Mouse (Mus musculus): ENCODE results near the gene Spo11.
A peak's percentile ranks its signal among the peaks of the same experiment; 100 is the strongest.

The Spo11 gene

DNA sequence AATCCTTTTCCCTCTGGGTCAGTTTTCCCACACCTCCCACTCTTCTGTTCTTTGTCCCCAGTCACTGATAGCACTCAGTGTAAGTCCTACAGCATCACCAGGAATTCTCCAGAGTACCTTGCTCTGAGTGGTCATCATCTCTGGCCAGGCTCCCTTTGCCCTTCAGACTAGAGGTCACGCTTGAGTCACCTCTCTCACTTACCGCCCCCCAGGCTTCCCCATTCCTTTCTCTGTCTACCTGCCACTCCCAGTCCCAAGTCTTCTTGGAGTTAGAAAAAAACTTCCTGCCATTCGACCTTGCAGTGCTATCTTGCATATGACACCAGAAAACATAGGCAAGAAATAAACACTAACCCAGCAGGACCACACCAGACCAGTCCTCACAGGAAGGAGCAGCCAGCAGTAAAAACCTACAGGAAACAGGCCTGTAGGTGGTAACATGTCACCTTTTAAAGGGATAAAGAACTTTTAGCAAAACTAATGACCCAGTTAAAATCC lies 32.8 kb downstream of the Spo11 start:
- no peak for DNase-seq

DNA sequence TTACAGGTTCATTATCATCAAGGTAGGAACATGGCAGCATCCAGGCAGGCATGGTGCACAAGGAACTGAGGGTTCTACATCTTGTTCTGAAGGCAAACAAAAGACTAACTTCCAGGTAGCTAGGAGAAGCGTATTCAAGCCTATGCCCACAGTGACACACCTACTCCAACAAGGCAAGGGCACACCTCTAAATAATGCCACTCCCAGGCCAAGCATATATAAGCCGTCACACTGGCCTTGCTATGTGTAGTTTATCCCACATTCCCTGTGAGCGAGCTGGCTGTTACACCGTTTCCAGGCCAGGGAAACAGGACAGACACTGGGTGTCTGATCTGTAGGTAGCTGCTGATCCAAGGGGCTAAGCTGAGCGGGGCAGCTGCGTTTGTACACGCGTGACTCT lies 33.9 kb downstream of the Spo11 start:
- no peak for DNase-seq

DNA sequence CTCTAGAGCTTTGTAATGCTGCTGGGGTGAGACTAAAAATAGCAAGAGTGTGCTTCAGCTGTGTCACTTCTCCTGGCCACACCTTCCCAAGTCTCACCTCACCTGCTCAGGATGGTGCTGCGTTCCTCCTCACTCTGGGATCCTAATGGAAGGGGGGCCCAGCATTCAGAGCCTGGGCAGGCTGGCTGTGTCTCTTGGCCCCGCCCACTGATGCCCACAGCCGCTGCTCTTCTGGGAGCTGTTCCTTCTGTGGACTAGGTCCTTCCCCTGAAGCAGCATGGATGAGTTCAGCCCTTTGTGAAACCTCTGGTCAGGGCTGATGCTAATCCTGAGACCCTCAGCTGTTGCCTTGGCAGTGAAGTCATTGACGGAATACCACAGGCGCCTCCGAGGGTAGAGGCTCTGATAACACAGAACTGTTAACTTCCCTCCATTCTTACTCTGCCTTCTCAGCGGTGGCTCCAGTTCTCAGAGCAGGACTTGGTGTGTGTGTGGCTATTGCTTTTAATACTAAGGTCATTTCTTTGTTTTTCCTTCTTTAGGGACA lies 37.3 kb downstream of the Spo11 start:
- DNase-seq: no peak

DNA sequence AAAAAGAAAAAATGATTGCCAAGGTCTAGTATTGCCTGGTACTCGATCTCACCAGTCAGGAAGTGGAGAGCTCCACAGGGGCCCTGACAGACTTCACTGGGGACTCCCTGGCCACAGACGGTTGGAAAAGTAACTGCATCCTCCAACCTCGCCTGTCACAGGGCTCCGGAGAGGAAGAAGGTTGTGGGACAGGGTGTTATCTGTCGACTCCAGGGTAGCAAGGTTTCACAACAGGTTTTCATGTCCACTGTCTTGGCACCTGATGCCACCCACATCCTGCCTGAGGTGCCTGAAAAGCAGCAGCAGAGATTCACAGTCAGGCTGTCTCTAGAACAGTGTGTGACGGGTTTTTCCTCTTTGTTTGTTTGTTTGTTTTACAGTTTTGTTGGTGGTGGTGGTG lies 40.4 kb downstream of the Spo11 start:
- DNase-seq: no peak

DNA sequence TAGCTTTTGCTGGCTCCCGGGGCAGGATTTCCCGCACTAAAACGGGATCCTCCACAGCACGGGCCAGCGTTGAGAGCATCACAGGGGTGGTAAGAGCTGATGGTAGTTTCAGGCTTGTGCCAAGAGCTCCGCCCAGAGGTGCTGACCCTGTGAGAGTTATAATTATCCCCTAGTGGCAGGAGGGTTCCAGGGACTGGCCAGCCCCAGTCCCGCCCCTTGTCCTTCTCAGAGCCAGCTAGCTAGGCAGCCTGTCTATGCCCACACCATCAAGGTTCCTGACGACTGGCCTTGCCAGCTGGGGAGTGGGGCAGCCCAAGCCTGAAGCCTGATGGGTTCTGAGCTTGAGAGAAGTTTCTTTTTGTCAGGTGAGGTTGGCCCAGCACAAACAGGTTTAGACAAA lies 41.1 kb downstream of the Spo11 start:
- DNase-seq: peak; percentile 44

DNA sequence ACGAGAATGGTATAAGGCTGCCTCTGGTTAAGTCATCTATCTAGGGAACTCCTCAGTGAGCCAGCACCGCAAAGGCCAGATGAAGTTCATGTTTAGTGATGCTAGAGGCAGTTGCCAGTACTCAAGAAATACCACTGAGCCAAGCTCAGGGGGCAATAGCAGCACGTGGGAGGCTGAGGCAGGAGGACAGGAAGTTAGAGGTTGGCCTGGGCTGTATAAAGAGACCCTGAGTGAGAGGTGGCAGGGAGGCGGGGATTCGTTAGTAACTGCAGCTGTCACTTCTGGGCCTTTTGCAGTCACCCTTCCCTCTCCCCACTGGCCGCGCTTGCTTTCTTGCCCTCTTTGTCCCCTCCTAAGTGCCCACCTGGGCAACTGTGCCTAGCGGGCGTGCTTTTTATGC lies 41.8 kb downstream of the Spo11 start:
- peak; percentile 52 for DNase-seq

DNA sequence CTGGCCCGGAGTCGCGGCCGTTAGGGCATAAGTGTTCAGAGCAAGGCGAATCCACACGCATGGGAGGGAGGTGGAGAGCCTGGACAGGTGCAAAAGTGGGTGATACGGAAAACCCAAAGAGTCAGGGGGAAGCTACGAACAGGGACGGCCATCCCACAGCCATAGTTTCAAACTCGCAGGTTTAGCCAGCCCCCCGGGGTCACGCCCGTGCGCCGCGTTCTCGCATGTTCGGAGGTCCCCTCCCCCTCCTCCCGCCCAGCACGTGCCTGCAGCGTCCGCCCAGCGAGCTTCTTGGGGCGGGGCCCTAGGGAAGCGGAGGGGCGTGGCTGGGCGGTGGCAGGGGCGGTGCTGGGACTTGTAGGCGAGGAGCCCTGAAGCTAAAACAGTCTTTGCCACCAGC lies 42.3 kb downstream of the Spo11 start:
- peak; percentile 96 for DNase-seq

DNA sequence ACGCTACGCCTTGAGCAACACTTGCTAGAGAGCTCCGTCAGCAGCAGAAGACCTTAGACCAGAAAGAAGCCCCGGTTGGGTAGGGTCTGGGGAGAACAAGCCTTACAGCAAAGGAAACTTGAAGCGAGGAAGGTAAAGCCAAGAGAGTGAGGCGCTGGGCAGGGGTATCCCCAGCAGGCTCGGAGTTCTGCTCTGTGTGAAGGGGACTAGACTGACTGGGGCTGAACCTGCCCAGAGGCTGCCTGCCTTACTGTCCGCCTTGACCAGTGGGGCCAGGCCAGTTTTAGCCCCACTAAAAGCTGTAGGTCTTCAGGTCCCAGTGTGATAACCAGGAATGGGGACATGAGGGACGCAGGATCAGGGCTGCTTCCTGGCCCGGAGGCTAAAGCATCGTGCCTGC lies 42.9 kb downstream of the Spo11 start, which contains the start of gene Rbm38:
TSS of gene Rbm38 (plus strand) at position 69 of the 400 bp plus-strand sequence.
- no peak for DNase-seq

DNA sequence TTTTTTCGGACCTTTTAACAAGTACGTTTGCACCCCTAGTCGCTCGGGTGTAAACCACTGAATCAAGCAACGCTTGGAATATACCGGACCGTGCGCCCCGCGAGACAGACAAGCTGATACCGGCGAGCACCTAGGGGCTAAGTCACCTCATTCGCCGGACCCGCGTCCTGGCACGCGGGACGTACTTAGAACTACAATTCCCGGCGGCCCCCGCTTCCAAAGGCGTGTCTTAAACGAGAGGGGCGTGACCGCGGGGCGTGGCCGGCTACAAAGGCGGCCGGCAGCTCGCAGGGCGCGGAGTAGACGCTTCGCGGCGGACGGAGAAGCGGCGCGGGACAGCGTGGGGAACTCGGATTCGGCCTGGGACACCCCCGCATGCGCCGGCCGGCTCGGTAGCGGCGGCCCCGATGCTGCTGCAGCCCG lies 44.1 kb downstream of the Spo11 start:
- peak; percentile 97 for DNase-seq

DNA sequence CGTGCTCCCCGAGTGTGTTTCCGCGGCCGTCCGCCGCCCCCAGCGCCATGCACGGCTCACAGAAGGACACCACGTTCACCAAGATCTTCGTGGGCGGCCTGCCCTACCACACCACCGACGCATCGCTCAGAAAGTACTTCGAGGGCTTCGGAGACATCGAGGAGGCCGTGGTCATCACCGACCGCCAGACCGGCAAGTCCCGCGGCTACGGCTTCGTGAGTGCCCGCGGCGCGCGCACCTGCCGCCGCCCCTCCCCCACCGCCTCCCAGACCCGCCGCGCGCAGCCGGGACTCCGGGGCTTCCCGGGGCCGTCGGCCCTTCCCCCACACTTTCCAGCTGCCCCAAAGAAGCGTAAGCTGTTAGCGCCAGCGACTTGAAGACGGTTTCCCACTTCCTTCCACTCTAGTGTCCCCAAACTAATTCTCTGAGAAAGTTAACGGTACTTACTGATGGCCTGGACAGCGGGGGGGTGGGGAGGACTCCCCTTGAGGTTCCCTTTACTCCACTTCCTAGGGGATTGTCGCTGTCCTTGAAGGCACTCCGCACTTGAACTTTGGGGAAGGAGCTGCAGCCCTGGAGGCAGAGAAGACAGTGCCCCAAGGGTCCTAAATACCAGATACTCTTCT lies 44.7 kb downstream of the Spo11 start:
- DNase-seq: peak; percentile 85

DNA sequence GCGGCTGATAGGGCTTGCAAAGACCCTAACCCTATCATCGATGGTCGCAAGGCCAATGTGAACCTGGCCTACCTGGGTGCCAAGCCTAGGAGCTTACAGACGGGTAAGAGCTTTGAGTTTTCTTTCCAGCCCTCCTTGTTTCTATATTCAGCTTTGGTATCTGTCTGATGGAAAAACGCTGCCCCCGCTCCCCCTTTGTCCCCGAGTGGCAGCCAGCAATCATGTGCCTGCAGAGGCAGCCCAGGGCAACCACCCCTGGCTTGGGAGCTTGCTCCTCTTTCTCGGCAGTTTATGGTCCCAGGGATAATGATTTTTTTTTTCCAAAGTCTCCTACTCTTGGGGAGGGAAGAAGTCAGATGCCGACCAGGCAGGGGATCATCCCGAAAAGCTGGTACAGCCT lies 45.3 kb downstream of the Spo11 start:
- no peak for DNase-seq

DNA sequence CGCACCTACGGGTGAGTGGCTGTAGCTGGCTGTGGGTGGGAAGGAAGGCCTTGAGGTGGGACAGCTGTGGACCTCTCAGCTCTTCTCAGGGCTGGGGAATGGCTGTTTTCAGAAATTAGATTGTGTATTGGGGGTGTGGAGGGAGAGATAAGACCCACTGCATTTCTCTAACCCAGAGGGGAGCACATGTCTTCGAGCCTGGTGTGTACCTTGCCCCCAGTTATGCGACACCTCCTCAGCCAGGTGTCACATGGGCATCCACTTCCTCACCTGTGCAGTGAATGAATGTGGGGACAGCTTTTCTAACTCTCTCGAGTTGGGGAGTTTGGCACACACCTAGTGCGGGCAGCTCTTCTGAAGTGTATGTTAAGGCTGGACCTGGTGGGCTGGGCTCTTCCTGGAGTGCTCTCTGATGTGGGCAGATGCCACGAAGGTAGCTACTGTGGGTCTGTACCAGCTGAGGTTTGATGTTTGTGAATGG lies 45.9 kb downstream of the Spo11 start:
- DNase-seq: no peak

DNA sequence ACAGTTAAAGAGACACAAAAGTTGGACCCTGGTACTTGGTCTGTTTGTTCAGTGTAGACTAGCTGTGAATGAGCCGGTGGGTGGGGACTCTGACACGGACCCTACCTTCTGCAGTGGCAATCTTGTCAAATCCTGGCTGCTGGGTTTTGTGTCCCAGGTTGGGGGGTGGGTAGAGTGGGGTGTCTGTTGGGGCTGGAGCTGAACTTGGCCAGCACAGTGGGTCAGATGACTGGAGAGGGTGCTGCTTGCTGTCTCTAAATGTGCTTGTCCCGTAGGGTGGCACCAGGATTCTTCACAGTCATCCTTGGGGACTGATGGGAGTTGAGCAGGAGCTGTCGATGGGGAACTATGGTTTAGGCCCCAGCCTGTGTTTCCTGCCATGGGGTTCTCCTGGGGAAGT lies 46.5 kb downstream of the Spo11 start:
- DNase-seq: no peak

DNA sequence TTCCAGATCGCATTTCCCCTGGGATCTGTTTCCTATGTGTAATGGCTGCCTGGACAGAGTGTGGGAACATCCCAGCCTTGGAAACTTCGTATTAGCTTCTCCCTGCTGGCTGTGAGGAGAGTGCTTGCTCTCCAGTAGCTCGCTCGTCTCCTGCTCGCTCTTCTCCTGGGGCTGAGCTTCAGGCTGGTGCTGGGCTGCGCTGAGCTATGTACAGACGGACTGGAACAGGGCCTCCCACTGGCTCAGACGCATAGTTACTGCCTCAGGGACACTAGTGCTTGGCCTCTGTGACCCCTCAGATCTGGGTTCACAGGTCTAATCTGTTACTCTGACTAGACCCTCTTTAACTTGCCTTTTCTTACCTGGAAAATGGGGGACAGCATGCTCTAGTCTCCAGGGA lies 46.9 kb downstream of the Spo11 start:
- no peak for DNase-seq

DNA sequence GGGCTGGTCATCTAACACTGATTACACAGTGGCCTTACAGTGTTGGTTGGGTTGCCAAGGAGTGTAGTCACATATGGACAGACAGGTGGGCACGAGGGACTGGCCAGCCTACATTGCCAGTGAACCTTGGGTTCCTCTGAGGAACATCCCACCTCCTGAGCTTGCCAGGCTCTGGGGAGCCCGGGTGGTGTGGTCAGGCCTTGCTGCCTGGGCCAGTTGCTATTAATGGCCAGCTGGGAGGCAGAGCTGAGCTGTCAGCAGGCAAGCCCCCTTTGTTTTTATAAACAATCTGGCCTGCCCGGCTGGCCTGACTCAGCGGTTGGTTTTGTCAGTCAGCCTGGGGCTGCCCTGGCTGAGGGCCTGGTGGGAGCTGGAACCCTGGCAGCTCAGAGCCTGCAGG lies 47.4 kb downstream of the Spo11 start:
- DNase-seq: peak; percentile 44

DNA sequence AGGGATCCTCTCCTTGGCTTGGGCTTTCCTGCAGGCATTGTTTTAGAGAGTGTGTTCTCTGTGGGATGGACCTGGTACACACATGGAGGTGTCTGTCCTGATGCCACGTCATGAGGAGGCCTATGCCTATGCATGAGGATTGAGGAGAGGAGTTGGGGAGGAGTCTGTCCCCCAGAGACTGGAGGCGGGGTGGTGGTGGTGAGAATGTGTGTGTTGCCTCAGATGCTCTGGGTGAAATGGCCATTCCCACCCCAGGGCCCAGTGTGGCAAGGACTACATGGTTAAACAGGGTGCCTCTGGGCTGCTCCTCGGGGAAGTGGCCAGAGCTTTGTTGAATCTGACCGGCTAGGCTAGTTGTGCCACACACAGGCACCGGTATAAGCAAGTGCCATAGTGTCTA lies 48.8 kb downstream of the Spo11 start:
- no peak for DNase-seq

DNA sequence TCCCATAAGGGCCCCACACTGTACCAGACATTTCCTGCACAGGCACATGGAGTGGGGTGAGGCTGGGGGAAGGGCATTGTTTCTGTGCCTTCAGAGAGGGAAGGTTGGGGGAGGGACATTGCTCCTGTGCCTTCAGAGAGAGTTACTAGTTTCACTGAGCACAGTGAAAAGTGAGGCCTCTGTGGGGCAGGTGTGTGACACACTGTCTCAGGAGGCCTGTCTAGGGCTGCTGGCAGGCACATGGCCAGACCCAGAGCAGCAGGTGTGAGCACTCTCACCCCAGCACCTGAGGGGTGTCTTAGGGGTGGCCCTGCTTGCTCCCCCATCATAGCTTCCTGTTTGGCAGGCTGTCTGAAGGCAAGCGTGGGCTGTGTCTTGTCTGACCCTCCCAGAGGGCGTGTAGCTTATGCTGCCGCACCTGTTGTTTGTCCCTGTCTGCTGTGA lies 49.2 kb downstream of the Spo11 start:
- DNase-seq: no peak

DNA sequence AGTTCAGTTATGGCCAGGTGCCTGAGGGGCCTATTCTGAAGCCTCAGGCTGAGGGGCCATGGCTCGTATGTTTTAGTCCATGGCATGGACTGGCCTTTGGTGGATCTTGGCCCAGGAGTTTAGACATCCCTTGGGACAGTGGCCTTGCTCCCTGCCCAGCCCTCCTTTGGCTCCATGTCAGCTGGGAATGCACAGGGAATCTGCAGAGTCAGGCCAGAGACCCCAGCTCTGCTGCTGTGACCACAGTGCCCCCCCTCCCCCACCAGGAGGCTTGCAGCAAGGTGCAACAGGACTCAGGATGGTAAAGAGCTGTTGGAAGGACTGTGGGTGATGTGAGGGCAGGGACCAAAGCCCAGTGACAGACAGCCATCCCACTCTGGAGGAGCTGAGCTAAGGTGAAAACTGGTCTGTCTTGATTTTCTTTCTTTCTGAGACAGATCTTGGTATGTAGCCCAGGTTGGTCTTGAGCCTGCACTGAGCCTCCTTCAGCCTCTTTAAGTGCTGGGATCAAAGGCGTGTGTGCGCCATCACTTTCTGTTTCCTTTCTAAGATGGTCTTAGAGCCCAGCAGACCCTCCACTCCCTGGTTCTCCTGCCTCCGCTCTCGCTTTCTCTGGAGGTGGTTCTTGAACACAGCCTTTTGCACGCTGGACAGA lies 49.8 kb downstream of the Spo11 start:
- no peak for DNase-seq

DNA sequence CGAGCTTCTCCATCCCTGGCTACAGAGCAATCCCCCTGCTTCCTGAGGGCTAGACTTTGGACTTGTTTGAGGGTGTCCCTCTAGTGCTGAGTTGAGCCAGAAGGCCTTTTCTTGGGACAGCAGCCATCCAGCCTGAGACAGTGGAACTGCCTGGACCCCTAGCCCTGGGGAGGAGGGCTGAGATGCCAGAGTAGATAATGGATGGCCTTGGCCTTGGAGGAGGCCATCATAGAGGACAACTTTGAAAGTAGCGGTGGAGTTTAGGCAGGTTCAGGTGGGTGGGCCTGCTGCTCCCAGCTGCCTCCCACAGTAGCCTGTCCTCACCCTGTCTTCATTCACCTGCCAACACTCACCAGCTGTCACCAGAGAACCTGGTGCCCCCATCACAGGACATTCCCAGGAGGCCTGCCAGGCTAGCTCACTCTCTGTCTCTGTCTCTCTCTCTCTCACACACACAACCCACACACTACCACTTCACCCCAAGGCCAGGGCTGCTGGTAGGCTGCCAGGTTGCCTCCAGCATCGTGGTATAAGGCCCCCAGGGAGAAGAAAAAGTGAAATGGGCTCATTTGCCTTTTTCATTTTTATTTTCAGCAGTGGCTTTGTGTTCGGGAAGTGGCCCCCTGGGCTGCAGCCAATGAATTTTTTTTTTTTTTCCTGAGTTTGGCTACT lies 50.5 kb downstream of the Spo11 start:
- no peak for DNase-seq

DNA sequence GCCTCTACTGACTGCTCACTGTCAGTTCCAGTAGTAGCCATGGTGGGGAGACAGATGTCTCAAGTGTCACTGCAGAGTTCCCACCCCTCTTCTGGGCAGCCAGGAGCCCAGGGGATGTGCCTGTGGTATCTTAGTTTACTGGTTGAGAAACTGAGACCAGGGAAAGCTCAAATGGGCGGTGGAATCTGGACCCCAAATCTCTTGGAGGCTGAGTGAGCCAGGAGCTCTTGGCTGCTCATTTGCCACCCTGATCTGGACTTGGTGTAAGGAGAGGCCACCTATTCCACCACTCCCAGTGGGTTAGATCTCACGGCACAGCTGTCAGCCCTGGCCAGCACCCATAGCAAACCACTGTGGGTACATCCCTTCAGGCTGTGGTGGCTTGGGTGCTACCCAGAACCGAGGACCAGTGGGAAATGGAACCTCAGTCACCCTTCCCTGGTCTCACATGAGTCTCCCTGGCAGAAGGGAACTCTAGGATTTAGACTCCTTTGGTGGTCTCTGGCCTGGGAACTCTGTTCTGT lies 51.1 kb downstream of the Spo11 start:
- DNase-seq: no peak

DNA sequence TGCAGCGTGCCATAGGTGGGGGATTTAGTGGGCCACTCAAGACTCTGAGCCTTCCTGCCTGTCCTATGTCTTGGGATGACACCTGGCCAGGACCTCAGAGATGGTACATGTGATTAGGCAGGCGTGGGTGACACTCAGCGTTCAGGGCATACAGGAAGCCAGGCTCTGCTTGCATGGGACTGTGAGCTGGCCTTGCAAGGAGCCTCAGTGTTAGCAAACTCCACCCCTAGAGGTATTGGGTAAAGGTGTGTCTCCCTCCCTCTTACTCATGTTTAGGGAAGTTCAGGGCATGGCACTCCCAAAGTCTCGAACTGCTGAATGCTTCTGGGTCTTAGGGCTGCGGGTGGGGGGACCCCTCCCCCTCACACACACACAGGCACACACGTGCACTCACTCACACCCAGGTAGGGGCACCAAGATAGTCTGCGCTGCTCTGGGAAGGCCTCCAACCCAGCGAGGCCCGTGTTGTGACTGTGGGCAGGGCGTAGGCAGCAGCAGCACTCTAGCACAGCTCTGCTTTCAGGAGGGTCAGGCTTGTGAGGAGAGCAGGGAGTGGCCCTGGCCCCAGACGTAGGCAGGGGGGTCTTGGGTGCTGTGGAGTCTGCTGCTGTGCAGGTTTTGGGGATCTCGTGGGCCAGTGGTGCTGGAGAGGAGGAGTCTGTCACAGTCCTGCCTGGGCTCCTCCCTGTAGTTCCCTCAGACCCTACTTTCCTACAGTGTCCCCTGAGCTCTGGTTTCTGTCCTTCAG lies 53.3 kb downstream of the Spo11 start:
- DNase-seq: no peak

DNA sequence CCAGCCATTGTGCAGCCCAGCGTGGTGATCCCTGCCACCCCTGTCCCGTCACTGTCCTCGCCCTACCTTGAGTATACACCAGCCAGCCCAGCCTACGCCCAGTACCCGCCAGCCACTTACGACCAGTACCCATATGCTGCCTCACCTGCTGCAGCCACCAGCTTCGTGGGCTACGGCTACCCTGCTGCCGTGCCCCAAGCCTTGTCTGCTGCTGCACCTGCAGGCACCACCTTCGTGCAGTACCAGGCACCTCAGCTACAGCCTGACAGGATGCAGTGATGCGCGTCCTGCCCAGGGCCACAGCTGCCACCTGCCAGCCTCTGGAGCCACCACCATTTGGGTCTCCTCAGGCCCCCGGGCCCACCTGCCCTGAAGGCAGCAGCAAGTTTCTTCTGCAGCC lies 56.0 kb downstream of the Spo11 start:
- DNase-seq: no peak

DNA sequence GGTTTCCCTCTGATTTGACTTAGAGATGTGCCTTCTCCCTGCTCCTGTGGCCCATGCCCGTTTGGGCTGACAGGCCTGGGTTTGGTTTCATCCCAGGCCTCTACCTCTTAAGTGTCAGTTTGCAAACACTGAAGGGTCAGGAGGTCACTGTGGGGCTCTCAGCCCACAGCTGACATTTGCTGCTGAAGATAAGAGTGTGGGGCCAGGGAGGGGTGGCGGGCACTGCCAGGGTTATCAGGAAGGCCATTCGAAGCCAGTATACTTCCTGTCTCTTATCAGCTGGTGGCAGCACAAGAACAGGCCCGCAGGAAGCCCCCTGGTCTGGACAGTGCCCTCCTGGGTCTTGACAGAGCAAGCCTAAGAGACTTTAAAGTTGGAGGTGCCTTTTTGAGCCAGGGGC lies 57.5 kb downstream of the Spo11 start:
- DNase-seq: no peak
